Mouse (Mus musculus) T-helper 2 cell (primary cell): ENCODE data around the gene Gm49396.

Experiments used
- in situ Hi-C: fragments of 300-600 bp; cut with MboI, MseI; formaldehyde crosslinking; loops from one replicate; pipeline ENCODE4 v1.15.1; 2025; ENCODE audit warnings: high pct_unique_total_duplicates

Gene Gm49396

GRCm38 (mm10) chr7:30552102-30553020 is 10.8 kb upstream of the Gm49396 start, which contains the start of the genes Hspb6 and Proser3:
Hspb6 (plus strand) TSS chr7:30552178.
Proser3 (minus strand) TSS chr7:30552299.
- in situ Hi-C loops = no loop called here

DNA sequence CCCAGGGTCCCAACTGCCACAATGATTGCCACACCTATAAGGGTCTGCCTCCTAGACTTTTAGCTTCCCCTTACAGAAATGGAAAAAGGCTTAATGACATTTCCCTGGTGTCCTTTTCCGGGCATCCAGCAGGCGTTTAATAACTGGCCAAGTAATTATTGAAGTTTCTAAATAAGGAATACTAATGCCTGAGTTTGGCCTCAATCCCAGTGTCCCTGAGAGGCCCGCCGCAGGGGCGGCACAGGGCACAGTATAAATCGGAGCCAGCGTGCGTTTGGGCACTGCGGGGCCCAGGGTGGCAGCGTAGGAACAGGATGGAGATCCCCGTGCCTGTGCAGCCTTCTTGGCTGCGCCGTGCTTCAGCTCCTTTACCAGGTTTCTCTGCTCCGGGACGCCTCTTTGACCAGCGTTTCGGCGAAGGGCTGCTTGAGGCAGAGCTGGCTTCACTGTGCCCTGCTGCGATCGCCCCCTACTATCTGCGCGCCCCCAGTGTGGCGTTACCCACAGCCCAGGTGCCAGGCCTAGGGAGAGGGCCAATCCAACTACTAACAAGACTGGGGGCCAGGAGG is 10.0 kb upstream of the Gm49396 start:
- in situ Hi-C loops = no loop called here

- in situ Hi-C loops = no loop called here
Measured at GRCm38 (mm10) chr7:30553810-30554584, 9.1 kb upstream of the Gm49396 start.

- in situ Hi-C loops = no loop called here
Measured at GRCm38 (mm10) chr7:30556894-30557536, 6.1 kb upstream of the Gm49396 start.

DNA sequence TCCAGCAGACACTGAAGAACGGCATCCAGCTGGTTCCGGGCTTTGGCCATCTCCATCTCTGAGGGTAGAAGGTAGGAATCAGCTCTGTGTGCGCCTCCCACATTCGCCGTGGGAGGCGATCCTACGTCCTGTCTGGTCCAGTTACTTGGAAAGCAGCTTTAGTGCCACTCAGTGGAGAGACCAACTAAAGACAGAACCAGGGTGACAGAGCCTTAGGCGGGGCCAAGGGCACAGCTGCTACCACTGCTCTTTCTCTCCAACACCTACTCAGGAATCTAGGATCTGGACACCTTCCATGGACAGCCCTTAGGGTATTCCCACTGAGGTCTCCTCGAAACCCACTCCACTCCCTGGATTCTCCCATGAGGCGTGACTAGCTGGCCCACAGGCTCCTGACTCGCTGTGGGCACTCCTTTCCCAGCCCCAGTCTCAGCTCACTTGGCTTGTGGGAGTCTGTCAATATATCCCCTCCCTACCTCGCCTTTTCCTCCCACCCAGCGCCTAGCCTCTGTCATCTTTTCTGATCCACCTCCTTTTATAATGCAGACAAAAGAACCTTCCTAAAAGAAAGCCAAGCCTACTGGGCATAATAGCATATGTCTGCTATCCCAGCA is 5.1 kb upstream of the Gm49396 start:
- in situ Hi-C loops = no loop called here

DNA sequence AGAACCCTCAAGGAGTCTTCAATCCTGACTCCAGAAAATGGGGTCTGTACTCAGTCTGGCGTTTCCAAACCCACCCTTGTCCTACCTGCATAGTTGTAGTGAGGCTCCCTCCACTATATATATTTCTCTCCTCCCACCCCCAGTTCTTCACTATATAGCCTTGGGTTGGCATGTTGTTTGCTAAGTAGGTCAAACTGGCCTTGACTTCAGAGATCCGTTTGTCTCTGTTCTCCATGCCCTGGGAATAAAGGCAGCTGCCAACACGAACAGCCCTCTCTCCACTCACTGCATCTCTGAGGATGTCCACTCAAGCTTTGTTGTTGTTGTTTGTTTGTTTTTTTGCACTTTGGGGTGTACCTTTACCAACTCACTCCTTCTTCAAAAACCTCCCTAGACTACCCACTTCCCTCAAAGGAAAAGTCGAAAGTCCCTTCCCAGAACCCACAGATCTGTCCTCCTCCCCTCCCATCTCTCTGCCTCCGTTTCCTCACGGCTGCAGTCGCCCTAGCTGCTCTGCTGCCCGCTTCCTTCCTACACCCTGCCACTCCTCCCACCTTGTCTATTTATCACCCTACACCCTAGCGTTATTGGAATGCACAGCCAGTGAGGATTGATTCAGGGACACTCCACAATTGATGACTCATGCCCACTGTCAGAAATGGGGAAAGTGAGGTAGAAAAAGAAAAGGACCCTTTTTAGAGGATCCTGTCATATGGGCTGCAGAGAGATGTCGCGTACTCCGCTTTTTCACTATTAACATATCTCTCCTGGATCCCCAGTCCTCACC is 4.3 kb upstream of the Gm49396 start:
- in situ Hi-C loops = no loop called here

- in situ Hi-C loops = no loop called here
Measured at GRCm38 (mm10) chr7:30559443-30559954, 3.6 kb upstream of the Gm49396 start, which contains the start of gene Lin37. Lin37 (minus strand) TSS chr7:30559838.

- in situ Hi-C loops = no loop called here
Measured at GRCm38 (mm10) chr7:30560296-30560695, 2.8 kb upstream of the Gm49396 start.

GRCm38 (mm10) chr7:30562526-30563116 is 523 bp upstream of the Gm49396 start:
- in situ Hi-C loops = no loop called here

DNA sequence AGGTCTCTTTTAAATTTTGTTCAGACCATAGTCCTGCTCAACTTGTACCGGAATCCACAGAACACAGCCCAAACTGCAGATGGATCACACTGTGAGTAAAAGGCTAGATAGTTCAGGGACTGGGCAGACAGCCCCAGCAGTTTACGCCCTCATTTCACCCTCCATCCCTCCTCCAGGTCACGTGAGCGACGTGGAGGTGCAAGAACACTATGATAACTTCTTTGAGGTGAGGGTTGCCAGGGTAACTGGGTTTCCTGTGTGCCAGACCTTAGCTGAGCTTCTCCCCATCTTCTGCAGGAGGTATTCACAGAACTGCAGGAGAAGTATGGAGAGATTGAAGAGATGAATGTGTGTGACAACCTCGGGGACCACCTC is 749 bp downstream of the Gm49396 start:
- in situ Hi-C loops = no loop called here

DNA sequence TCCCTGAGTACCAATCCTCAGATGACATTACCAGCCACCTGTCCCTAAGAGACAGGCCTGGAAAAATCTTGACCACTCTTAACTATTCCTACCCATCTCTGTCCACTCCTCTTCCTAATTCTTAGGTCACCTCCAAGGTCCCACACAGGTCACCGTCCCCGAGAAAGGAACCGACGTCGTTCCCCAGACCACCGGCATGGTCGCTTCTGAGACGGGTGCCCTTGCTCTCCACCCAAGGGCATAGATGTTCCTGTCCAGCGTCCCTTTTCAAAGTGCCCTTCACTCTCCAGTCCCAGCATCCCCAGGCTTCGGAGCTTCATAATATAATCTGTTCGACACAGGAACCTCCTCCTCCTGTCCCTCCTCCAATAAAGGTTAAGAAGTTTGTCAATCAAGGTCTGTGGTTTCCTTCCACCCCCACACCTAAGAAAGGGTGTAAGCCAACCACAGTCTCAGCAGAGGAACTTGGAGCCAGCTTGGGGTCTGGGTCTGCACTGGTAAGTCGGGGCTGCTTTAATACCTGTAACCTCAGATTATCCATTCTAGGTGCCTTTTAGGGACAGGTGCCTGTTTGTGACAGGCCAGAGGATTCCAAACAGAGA is 1.9 kb downstream of the Gm49396 start, which contains the start of gene Igflr1:
Gene Igflr1, plus strand, starts transcription at position 458 of the 602 bp plus-strand sequence.
- in situ Hi-C loops = no loop called here

- in situ Hi-C loops = no loop called here
Measured at GRCm38 (mm10) chr7:30566033-30566432, 2.9 kb downstream of the Gm49396 start.

DNA sequence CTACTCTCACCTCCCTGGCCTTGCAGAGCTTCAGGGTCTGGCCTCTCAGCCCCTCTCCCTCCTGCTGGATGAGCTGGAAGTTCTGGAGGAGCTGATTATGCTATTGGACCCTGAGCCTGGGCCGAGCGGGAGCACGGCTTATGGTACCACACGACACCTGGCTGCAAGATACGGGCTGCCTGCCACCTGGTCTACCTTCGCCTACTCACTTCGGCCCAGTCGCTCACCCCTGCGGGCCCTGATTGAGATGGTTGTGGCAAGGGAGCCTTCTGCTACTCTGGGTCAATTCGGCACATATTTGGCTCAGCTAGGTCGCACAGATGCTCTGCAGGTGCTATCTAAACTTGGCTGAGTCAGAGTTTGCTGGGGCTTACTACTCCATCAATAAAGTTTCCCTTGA is 4.4 kb downstream of the Gm49396 start:
- in situ Hi-C loops = no loop called here

- in situ Hi-C loops = loop anchor here (10.0 kb wide), 1 partner anchor 1408 kb away; no protein-coding TSS in a partner anchor
Measured at GRCm38 (mm10) chr7:30572389-30572788, 9.2 kb downstream of the Gm49396 start.

GRCm38 (mm10) chr7:30572969-30573368 is 9.8 kb downstream of the Gm49396 start:
- in situ Hi-C loops = loop anchor here (10.0 kb wide), 1 partner anchor 1408 kb away; no protein-coding TSS in a partner anchor

GRCm38 (mm10) chr7:30579950-30580349 is 16.8 kb downstream of the Gm49396 start:
- in situ Hi-C loops = loop anchor here (5.0 to 10.0 kb wide), 2 partner anchors 37 to 1415 kb away; no protein-coding TSS in a partner anchor

- in situ Hi-C loops = loop anchor here (5.0 kb wide), 1 partner anchor 36 kb away; no protein-coding TSS in a partner anchor
Measured at GRCm38 (mm10) chr7:30581547-30581946, 18.4 kb downstream of the Gm49396 start.

DNA sequence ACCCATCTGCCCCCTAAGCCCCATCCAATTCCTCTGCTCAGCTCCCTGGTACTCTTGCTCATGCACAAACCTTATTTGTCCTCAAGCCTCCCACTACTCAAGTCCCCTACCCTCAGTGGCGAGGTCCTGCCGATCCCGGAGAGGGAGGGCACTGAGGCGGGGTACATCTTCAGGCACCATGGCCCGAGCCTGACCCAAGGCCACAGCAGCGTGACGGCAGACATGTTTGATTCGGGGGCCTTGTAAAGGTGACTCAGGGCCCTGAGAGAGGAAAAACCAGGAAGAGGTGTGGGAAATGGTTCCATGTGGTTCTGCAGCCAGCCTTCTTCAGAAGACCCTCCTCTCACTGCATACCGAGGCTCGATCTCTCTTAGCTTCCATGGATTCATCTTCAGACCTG is 21.2 kb downstream of the Gm49396 start:
- in situ Hi-C loops = loop anchor here (5.0 kb wide), 1 partner anchor 33 kb away; no protein-coding TSS in a partner anchor

GRCm38 (mm10) chr7:30585170-30585569 is 22.0 kb downstream of the Gm49396 start:
- in situ Hi-C loops = no loop called here
